Mouse (Mus musculus) CH12.LX (cell line): ENCODE results near the gene Gm20388. TPM values are rescaled to one million over a fixed set of nuclear protein-coding genes. Genes with fewer than 3 reads are reported as not detected.

Experiments
- DNase-seq: peaks from one replicate; pipeline ENCODE4 v3.0.0-alpha.2; 2013; ENCODE audit errors: extremely low read depth
- H3K27ac ChIP-seq: 2 replicates; pipeline ENCODE4 v1.5.1; 2012; ENCODE audit warnings: low read depth, mild to moderate bottlenecking, control low read depth, moderate library complexity; ENCODE audit not compliant: insufficient read depth
- H3K27me3 ChIP-seq: replicated peaks from 2 replicates; pipeline ENCODE3; 2012; ENCODE audit warnings: inconsistent platforms
- H3K36me3 ChIP-seq, 2 experiments: replicated peaks in 1 of 2; 2 replicates each; pipeline versions ENCODE3 to v1.6.1; 2012; ENCODE audit warnings: inconsistent platforms in 1 of 2, low read length in 1 of 2, mild to moderate bottlenecking in 1 of 2, mixed read lengths in 1 of 2, moderate library complexity in 1 of 2; ENCODE audit not compliant: control insufficient read depth in 1 of 2, insufficient read depth in 1 of 2
- H3K4me1 ChIP-seq, 2 experiments: 2 replicates each; pipeline ENCODE4 v1.6.1; 2012; ENCODE audit warnings: inconsistent platforms in 1 of 2, moderate library complexity in 1 of 2; ENCODE audit not compliant: insufficient read depth in 2 of 2, control insufficient read depth in 1 of 2
- H3K4me2 ChIP-seq: 2 replicates; pipeline ENCODE4 v1.6.1; 2012; ENCODE audit warnings: low read depth, mild to moderate bottlenecking, control low read depth; ENCODE audit not compliant: poor library complexity, insufficient read depth, severe bottlenecking
- H3K4me3 ChIP-seq, 3 experiments: fragments of 150-350 bp in 1 of 3; sonication (generic) in 1 of 3; replicated peaks in 1 of 3; 2 replicates each; pipeline versions ENCODE3 to v1.5.1; 2011 to 2012; ENCODE audit warnings: low read depth in 2 of 3, low read length in 2 of 3, mild to moderate bottlenecking in 2 of 3, moderate library complexity in 2 of 3, control low read depth in 1 of 3, improper control_type of control experiment in 1 of 3, inconsistent platforms in 1 of 3, mixed read lengths in 1 of 3; ENCODE audit not compliant: poor library complexity in 1 of 3
- H3K79me2 ChIP-seq: replicated peaks from 2 replicates; pipeline ENCODE4 v1.6.1; 2012; ENCODE audit warnings: mild to moderate bottlenecking, moderate library complexity; ENCODE audit not compliant: control insufficient read depth, poor library complexity, insufficient read depth, severe bottlenecking; ENCODE audit errors: extremely low read depth
- H3K9ac ChIP-seq: 2 replicates; pipeline ENCODE4 v1.6.1; 2012; ENCODE audit warnings: low read depth, mild to moderate bottlenecking, control low read depth, moderate library complexity; ENCODE audit not compliant: insufficient read depth
- H3K9me3 ChIP-seq: replicated peaks from 2 replicates; pipeline ENCODE3; 2012; ENCODE audit warnings: low read length, inconsistent platforms, mixed read lengths
- BHLHE40 ChIP-seq: IDR thresholded peaks from 2 replicates; pipeline ENCODE4 v1.6.1; 2011; ENCODE audit warnings: mild to moderate bottlenecking, low read depth, low read length, improper control_type of control experiment
- CHD2 ChIP-seq: IDR thresholded peaks from 2 replicates; pipeline ENCODE4 v1.6.1; 2011; ENCODE audit warnings: low read length, improper control_type of control experiment
- E2F4 ChIP-seq: IDR thresholded peaks from 2 replicates; pipeline ENCODE4 v1.6.1; 2011; ENCODE audit warnings: low read depth, low read length, improper control_type of control experiment; ENCODE audit not compliant: insufficient replicate concordance
- ELF1 ChIP-seq: IDR thresholded peaks from 2 replicates; pipeline ENCODE4 v1.6.1; 2014; ENCODE audit warnings: low read depth, mild to moderate bottlenecking, inconsistent platforms, low read length, improper control_type of control experiment
- JUN ChIP-seq: IDR thresholded peaks from 2 replicates; pipeline ENCODE4 v1.6.1; 2011; ENCODE audit warnings: low read depth, mild to moderate bottlenecking, low read length, improper control_type of control experiment, moderate library complexity; ENCODE audit not compliant: insufficient read depth
- MEF2A ChIP-seq: IDR thresholded peaks from 2 replicates; pipeline ENCODE4 v1.6.1; 2014; ENCODE audit warnings: low read depth, mild to moderate bottlenecking, inconsistent platforms, low read length, improper control_type of control experiment, borderline replicate concordance
- MXI1 ChIP-seq: IDR thresholded peaks from 2 replicates; pipeline ENCODE4 v1.6.1; 2011; ENCODE audit warnings: mild to moderate bottlenecking, low read depth, low read length, improper control_type of control experiment
- NELFE ChIP-seq: IDR thresholded peaks from 2 replicates; pipeline ENCODE4 v1.6.1; 2011; ENCODE audit warnings: low read depth, low read length, improper control_type of control experiment
- NRF1 ChIP-seq: IDR thresholded peaks from 2 replicates; pipeline ENCODE4 v1.6.1; 2014; ENCODE audit warnings: low read depth, mild to moderate bottlenecking, inconsistent platforms, low read length, improper control_type of control experiment, moderate library complexity
- POLR2A ChIP-seq: IDR thresholded peaks from 2 replicates; pipeline ENCODE4 v1.6.1; 2011; ENCODE audit warnings: low read depth, mild to moderate bottlenecking, improper control_type of control experiment, low read length
- POLR2AphosphoS2 ChIP-seq: IDR thresholded peaks from 2 replicates; pipeline ENCODE4 v1.6.1; 2011; ENCODE audit warnings: low read depth, low read length, improper control_type of control experiment
- RAD21 ChIP-seq: IDR thresholded peaks from 2 replicates; pipeline ENCODE4 v1.6.1; 2011; ENCODE audit warnings: low read depth, mild to moderate bottlenecking, low read length, improper control_type of control experiment, moderate library complexity
- RCOR1 ChIP-seq: conservative IDR thresholded peaks from 2 replicates; pipeline ENCODE4 v1.6.1; 2012; ENCODE audit warnings: low read depth, mild to moderate bottlenecking, inconsistent platforms, low read length, improper control_type of control experiment
- SIN3A ChIP-seq: IDR thresholded peaks from 2 replicates; pipeline ENCODE4 v1.6.1; 2012; ENCODE audit warnings: low read length, improper control_type of control experiment, inconsistent platforms
- USF2 ChIP-seq: conservative IDR thresholded peaks from 2 replicates; pipeline ENCODE4 v1.6.1; 2011; ENCODE audit warnings: low read depth, low read length, improper control_type of control experiment
- ZC3H11A ChIP-seq: IDR thresholded peaks from 2 replicates; pipeline ENCODE4 v1.6.1; 2012; ENCODE audit warnings: low read depth, mild to moderate bottlenecking, inconsistent platforms, low read length, improper control_type of control experiment
- ZKSCAN1 ChIP-seq: IDR thresholded peaks from 2 replicates; pipeline ENCODE4 v1.6.1; 2012; ENCODE audit warnings: low read depth, inconsistent platforms, low read length, improper control_type of control experiment, borderline replicate concordance
- ZMIZ1 ChIP-seq: IDR thresholded peaks from 2 replicates; pipeline ENCODE4 v1.6.1; 2012; ENCODE audit warnings: low read depth, mild to moderate bottlenecking, inconsistent platforms, low read length, improper control_type of control experiment
- dilution Hi-C: fragments of 300-500 bp; cut with MboI; formaldehyde crosslinking; loops from 2 replicates; pipeline ENCODE4 v1.14.3; 2020; ENCODE audit warnings: low sequenced_read_pairs; ENCODE audit not compliant: extremely low pct_unique_long_range_greater_than_20kb, extremely low pct_ligation_motif_present
- in situ Hi-C: fragments of 300-500 bp; cut with MboI; formaldehyde crosslinking; loops from 3 replicates; pipeline ENCODE4 v1.14.3; 2019; ENCODE audit warnings: low sequenced_read_pairs, low pct_ligation_motif_present, low pct_unique_long_range_greater_than_20kb, mixed read lengths
- polyA plus RNA-seq: library from polyadenylated mRNA; unstranded; fragments of >175 nt; gene quantifications from 2 replicates; pipeline ENCODE4 v1.2.1, GENCODE M21; 2012; ENCODE audit warnings: low read depth; ENCODE audit not compliant: insufficient read length
- total RNA-seq, 2 experiments: library from RNA; depleted of rRNA; stranded (reverse); fragments of 300-350 nt in 1 of 2; fragments of >200 nt in 1 of 2; gene quantifications; 2 replicates each; pipeline ENCODE4 v1.2.3; 2012 to 2014

Gm20388 gene
- total and polyA plus RNA-seq, 3 experiments, result 14.8 to 26.3 (median 22.2) TPM

GRCm38 (mm10) chr8:122390758-122391157 is 2480.1 kb downstream of the Gm20388 start:
- Histone ChIP-seq H3K4me3 (no peak overlapping the region), H3K27me3 (no peaks in the 10 kb centered on the region), H3K4me1 (no peaks in the 10 kb centered on the region), H3K79me2 (0 out of 2 replicates have a peak, but pooled peaks cover 5% of the 10 kb centered on the region), H3K27ac (no peak overlapping the region), H3K4me2 (no peak overlapping the region), H3K9me3 (peaks cover 12% of the 10 kb centered on the region), H3K36me3 (peaks cover 68 to 94% of the 10 kb centered on the region in 2 experiments), H3K9ac (no peak overlapping the region)
- TF ChIP-seq MXI1 (no peak), POLR2A (no peak), ZKSCAN1 (no peak), MEF2A (no peak), NELFE (no peak), CHD2 (no peak), SIN3A (no peak), RAD21 (no peak), RCOR1 (no peak), USF2 (no peak), NRF1 (no peak), ELF1 (no peak), POLR2AphosphoS2 (no peak)
- in situ Hi-C loops, result no loop called here
- dilution Hi-C loops, result no loop called here
- DNase-seq, result no peak

- no peak for DNase-seq
- no peak overlapping the region for H3K9ac ChIP-seq
- no peak overlapping the region for H3K27ac ChIP-seq
- dilution Hi-C loops, result no loop called here
- TF ChIP-seq E2F4, result no peak
- TF ChIP-seq ZMIZ1, result no peak
- no peak for TF ChIP-seq NELFE
- no peak for TF ChIP-seq JUN
- TF ChIP-seq BHLHE40, result no peak
- TF ChIP-seq ZC3H11A, result no peak
- no peaks in the 10 kb centered on the region for H3K4me1 ChIP-seq
- peaks cover 57 to 90% of the 10 kb centered on the region in 2 experiments for H3K36me3 ChIP-seq
- H3K4me2 ChIP-seq, result no peak overlapping the region
- no peak overlapping the region for H3K4me3 ChIP-seq
- H3K79me2 ChIP-seq, result 0 out of 2 replicates have a peak, but pooled peaks cover 5% of the 10 kb centered on the region
- H3K27me3 ChIP-seq, result no peaks in the 10 kb centered on the region
- in situ Hi-C loops, result no loop called here
- peaks cover 6% of the 10 kb centered on the region for H3K9me3 ChIP-seq
Measured at GRCm38 (mm10) chr8:122393717-122394116, 2483.1 kb downstream of the Gm20388 start.
